Mouse (Mus musculus) heart, embryonic 15.5 days (tissue): ENCODE results near the gene Rusc1. TPM values are rescaled to one million over a fixed set of nuclear protein-coding genes. Genes with fewer than 3 reads are reported as not detected.

Experiments
- ATAC-seq: fragments of 200-750 bp; cut with Nextera tagmentation; replicated peaks from 2 replicates; pipeline ENCODE4 v1.8.0; 2017; ENCODE audit warnings: low read depth, moderate TSS enrichment; ENCODE audit not compliant: insufficient number of reproducible peaks, insufficient read depth, low FRiP score
- H3K27ac ChIP-seq: fragments of 300-500 bp; sonication (generic); 2 replicates; pipeline ENCODE4 v1.5.1; 2015; ENCODE audit warnings: mild to moderate bottlenecking, inconsistent platforms
- H3K27me3 ChIP-seq: fragments of 300-500 bp; sonication (generic); 2 replicates; pipeline ENCODE4 v1.6.1; 2015; ENCODE audit warnings: inconsistent platforms
- H3K36me3 ChIP-seq: fragments of 300-500 bp; sonication (generic); 2 replicates; pipeline ENCODE4 v1.6.1; 2015; ENCODE audit warnings: mild to moderate bottlenecking, inconsistent platforms
- H3K4me1 ChIP-seq: fragments of 300-500 bp; sonication (generic); replicated peaks from 2 replicates; pipeline ENCODE4 v1.6.1; 2015; ENCODE audit warnings: inconsistent platforms
- H3K4me2 ChIP-seq: fragments of 300-500 bp; sonication (generic); 2 replicates; pipeline ENCODE4 v1.6.1; 2015; ENCODE audit warnings: inconsistent platforms, mild to moderate bottlenecking, moderate library complexity
- H3K4me3 ChIP-seq: fragments of 300-500 bp; sonication (generic); 2 replicates; pipeline ENCODE4 v1.5.1; 2015; ENCODE audit warnings: mild to moderate bottlenecking, inconsistent platforms
- H3K9ac ChIP-seq: fragments of 300-500 bp; sonication (generic); 2 replicates; pipeline ENCODE4 v1.6.1; 2015; ENCODE audit warnings: mild to moderate bottlenecking, inconsistent platforms
- H3K9me3 ChIP-seq: fragments of 300-500 bp; sonication (generic); replicated peaks from 2 replicates; pipeline ENCODE4 v1.6.1; 2016; ENCODE audit warnings: inconsistent platforms
- WGBS: fragments of 180-500 bp; shearing (Covaris S2); methylation state at CpG from one replicate; pipeline ENCODE4 v1.1.7; 2015; ENCODE audit warnings: mixed read lengths; 5-methylcytosine and 5-hydroxymethylcytosine counted together
- polyA plus RNA-seq: library from polyadenylated mRNA; unstranded; fragments of >200 nt; fragmentation: Nextera tagmentation; extraction: Ambion mirVana; gene quantifications from 2 replicates; pipeline ENCODE4 v1.2.1, GENCODE M21; 2015

The Rusc1 gene
- 7.5 and 12.6 TPM in 2 replicates for polyA plus RNA-seq

DNA sequence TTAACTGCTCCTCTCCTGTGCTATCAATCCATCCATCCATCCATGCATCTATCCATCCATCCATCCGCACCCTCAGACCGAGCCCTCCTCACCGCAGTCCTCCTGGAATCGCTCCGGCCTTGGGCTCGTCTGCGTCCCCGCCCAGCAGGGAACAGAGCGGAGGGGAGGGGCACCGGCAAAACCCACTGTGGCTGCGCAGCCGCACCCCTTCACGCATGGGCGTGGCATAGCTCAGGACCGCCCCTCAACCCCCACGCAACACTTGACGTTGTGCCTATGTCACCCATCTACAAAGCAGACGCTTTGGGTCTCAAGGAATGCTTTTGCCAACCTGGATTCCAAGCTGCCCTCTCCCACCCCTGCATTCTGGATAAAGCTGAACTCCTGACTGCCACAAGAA, at the start of gene Rusc1:
TSS of gene Rusc1 (minus strand) at position 137 of the 400 bp plus-strand sequence.
- no peak within 1 kb of the TSS for H3K27ac ChIP-seq
- no peaks in the 10 kb centered on the region for H3K9me3 ChIP-seq
- peak; percentile 36 for ATAC-seq
- WGBS: 6% methylated on average over 18 of the region's 18 CpGs
- peak within 1 kb of the TSS; percentile 100 for H3K4me2 ChIP-seq
- H3K36me3 ChIP-seq: peaks cover 29% of the 10 kb centered on the region
- peak within 1 kb of the TSS; percentile 69 for H3K4me3 ChIP-seq
- peaks cover 34% of the 10 kb centered on the region for H3K4me1 ChIP-seq
- H3K27me3 ChIP-seq: peaks cover 27% of the 10 kb centered on the region
- H3K9ac ChIP-seq: peak within 1 kb of the TSS; percentile 30; the same call in 1 of the 2 replicates

DNA sequence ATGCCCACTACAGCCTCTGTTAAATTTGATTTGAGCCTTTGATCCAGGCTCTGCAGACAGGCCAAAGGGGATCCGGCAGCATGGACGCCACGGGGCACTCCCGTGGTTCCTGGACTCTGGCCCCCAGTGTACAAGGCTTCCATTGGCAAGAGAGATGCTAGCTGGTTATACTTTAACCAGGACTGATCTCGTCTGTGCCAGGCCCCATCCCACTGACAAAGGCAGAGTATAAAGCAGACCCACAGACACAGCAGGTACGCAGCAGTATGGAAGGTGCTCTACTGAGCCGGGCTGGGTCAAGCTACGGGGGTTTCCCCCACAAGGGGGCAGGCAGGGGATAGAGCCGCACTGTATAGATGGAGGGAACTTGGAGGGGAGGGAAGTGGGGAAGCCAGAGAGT, 43.3 kb upstream of the Rusc1 start:
- Histone ChIP-seq H3K36me3 (no peaks in the 10 kb centered on the region), H3K27ac (no peak overlapping the region), H3K4me3 (no peak overlapping the region), H3K9ac (no peak overlapping the region), H3K9me3 (no peaks in the 10 kb centered on the region), H3K4me2 (no peak overlapping the region), H3K4me1 (peaks cover 6% of the 10 kb centered on the region; the same call in 1 of the 2 replicates), H3K27me3 (peaks cover 9% of the 10 kb centered on the region; the same call in 1 of the 2 replicates)
- 38% methylated on average over 9 of the region's 9 CpGs for WGBS
- ATAC-seq: 0 out of 2 replicates have a peak, but pooled peaks have one; percentile 37

DNA sequence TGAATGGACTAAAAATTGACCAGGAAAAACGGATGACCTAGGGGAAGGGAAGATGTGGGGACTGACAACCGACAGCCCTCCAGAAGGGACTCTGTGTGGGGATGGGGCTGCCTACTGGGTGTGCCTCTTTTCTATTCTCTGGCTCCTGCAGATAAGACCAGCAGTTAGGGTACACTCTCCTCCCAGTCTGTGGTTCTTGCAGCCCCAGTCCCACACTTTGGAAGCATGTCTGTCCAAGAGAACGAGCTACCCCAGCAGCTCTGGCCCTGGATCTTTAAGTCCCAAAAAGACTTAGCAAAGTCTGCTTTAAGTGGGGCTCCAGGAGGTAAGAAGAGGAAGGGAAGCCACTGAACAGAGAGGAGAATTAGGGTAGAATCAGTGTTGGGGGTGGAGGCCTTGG, 42.8 kb upstream of the Rusc1 start, which contains the start of gene Pklr:
TSS of gene Pklr (plus strand) at position 185 of the 400 bp plus-strand sequence.
- H3K9me3 ChIP-seq: no peaks in the 10 kb centered on the region
- peaks cover 9% of the 10 kb centered on the region; the same call in 1 of the 2 replicates for H3K27me3 ChIP-seq
- no peak within 1 kb of the TSS for H3K4me2 ChIP-seq
- H3K4me1 ChIP-seq: peaks cover 6% of the 10 kb centered on the region; the same call in 1 of the 2 replicates
- no peaks in the 10 kb centered on the region for H3K36me3 ChIP-seq
- no peak for ATAC-seq
- no peak within 1 kb of the TSS for H3K9ac ChIP-seq
- WGBS: 50% methylated on average over 3 of the region's 3 CpGs
- H3K27ac ChIP-seq: no peak within 1 kb of the TSS
- H3K4me3 ChIP-seq: no peak within 1 kb of the TSS

DNA sequence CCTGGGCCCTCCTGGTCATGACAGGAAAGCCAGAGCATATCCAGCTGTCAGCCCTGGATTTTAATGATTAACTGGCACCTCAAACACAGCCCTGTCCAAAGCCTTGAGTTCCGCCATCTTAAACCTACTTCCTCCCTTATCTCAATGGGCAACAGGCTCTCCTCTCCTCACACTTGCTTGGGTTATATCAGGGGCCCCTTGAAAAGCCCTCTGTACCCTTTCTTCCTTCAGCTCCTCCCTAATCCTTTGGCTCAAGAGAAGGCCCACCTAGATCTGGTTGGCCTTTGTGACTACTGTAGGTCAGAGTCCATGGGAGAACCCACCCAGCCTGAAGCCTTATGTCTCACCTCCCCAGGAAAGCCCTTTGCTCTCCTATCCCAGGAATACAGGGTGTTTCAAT, 40.6 kb upstream of the Rusc1 start:
- no peaks in the 10 kb centered on the region for H3K36me3 ChIP-seq
- no peak overlapping the region for H3K9ac ChIP-seq
- peaks cover 6% of the 10 kb centered on the region; the same call in 1 of the 2 replicates for H3K4me1 ChIP-seq
- no peak overlapping the region for H3K27ac ChIP-seq
- H3K27me3 ChIP-seq: peaks cover 9% of the 10 kb centered on the region; the same call in 1 of the 2 replicates
- WGBS: 63% methylated on average over 1 of the region's 1 CpGs
- no peak overlapping the region for H3K4me3 ChIP-seq
- H3K9me3 ChIP-seq: no peaks in the 10 kb centered on the region
- H3K4me2 ChIP-seq: no peak overlapping the region
- ATAC-seq: no peak

DNA sequence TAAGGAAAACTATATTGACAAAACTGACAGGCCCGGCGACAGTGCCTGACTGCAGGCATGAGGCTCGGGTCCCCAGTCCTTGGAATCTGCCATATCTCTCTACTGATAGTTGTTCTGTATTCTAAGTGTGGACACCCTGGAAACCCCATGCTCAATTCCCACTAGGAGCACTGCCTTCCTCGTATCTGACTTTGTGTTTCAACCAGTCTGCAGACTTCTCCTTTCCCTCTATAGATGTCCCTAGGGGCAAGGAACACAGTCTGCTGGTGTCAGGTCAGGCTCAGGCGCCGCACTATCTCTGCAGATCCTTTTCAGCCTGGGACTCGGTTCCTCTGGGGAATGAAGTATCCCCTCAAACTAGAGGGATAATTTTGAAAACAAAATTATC, 39.9 kb upstream of the Rusc1 start:
- H3K9ac ChIP-seq: no peak overlapping the region
- no peak overlapping the region for H3K4me2 ChIP-seq
- WGBS: 58% methylated on average over 7 of the region's 7 CpGs
- H3K27ac ChIP-seq: no peak overlapping the region
- H3K4me1 ChIP-seq: peaks cover 6% of the 10 kb centered on the region; the same call in 1 of the 2 replicates
- ATAC-seq: no peak
- H3K27me3 ChIP-seq: peaks cover 9% of the 10 kb centered on the region; the same call in 1 of the 2 replicates
- H3K4me3 ChIP-seq: no peak overlapping the region
- H3K9me3 ChIP-seq: no peaks in the 10 kb centered on the region
- H3K36me3 ChIP-seq: no peaks in the 10 kb centered on the region

DNA sequence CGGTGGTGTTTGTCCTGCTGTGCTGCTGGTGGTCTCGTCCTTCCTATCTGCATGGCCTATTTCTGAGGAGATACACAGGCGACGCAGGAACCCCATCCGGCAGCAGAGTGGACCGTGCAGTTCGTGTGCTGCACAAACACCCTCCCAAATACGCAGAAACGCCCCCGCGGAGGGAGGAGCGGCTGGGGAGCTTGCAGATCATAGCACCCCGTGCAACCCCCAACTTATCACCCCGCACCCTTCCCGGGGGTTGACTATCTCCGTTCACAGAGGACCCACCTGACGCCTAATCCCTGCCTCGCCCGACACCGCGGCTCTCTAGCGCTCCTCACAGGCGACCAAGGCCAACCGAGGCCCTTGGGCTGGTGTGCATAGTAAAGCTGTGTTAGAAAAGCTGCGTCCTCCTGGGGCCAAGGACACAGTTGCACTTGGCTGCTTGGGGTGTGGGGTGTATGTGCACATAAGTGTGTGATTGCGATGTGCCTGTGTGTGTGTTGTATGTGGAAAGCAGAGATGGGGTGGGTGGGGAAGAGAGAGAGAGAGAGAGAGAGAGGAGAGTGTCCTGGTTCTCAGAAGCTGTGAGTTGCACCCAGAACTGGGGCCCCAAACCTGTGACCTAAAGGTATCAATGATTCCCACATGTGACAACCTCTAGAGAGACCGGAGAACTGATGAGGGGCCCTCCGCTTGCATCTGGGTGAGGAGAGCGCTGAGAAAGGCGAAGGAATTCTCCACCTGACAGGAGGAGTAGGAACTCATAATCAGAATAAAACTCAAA, 39.4 kb upstream of the Rusc1 start:
- no peak overlapping the region for H3K27ac ChIP-seq
- peak overlapping the region; percentile 25; the same call in 1 of the 2 replicates for H3K9ac ChIP-seq
- 13% methylated on average over 30 of the region's 30 CpGs for WGBS
- peaks cover 6% of the 10 kb centered on the region; the same call in 1 of the 2 replicates for H3K4me1 ChIP-seq
- peaks cover 9% of the 10 kb centered on the region; the same call in 1 of the 2 replicates for H3K27me3 ChIP-seq
- H3K36me3 ChIP-seq: no peaks in the 10 kb centered on the region
- peak overlapping the region; percentile 73 for H3K4me2 ChIP-seq
- no peak for ATAC-seq
- no peaks in the 10 kb centered on the region for H3K9me3 ChIP-seq
- peak overlapping the region; percentile 41 for H3K4me3 ChIP-seq

DNA sequence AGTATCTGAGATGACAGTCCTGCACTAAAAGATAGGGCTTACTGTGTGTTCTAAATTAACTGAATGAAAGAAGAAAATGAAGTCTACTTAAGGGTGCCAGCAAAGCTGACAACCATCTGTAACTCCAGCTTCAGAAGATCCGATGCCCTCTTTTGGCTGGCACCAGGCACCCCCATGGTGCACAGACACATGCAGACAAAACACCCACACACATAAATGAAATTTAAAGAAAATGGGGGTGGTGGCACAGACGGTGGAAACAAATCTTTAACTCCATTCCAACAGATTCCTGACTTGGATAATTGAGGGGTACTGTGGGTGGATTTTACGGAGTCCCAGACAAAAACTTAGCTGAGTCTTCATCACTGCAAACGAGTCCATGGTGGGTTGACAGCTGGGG, 38.7 kb upstream of the Rusc1 start:
- H3K9me3 ChIP-seq: no peaks in the 10 kb centered on the region

DNA sequence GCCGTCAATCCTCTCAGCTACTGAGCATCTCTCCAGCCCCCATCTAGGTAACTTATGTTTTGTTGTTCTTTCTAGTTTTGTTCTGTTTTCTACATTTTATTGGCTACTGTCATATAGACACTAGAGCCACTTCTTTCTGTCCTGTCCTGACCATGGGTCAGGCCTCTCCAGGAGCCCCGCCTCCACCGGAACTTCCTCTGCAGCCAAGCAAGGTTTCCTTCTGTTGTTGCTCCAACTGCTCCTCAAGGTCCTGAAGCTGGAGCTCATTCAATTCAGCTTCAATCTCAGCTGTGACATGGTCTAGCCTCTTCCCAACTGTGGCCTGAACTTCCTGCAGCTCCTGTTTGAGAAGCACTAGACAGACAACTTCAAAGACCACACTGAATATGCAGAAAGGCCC, 36.8 kb upstream of the Rusc1 start:
- 82% methylated on average over 3 of the region's 3 CpGs for WGBS
- no peak overlapping the region for H3K27ac ChIP-seq
- H3K9me3 ChIP-seq: no peaks in the 10 kb centered on the region
- ATAC-seq: no peak
- no peak overlapping the region for H3K4me3 ChIP-seq
- H3K36me3 ChIP-seq: no peaks in the 10 kb centered on the region
- no peak overlapping the region for H3K9ac ChIP-seq
- peaks cover 6% of the 10 kb centered on the region; the same call in 1 of the 2 replicates for H3K4me1 ChIP-seq
- no peaks in the 10 kb centered on the region for H3K27me3 ChIP-seq
- no peak overlapping the region for H3K4me2 ChIP-seq

More for the DNA sequence above, 38.7 kb upstream of the Rusc1 start:
- Histone ChIP-seq H3K27ac (no peak overlapping the region), H3K4me2 (peak overlapping the region; percentile 73), H3K4me3 (peak overlapping the region; percentile 41; the same call in 1 of the 2 replicates), H3K27me3 (peaks cover 9% of the 10 kb centered on the region; the same call in 1 of the 2 replicates), H3K9ac (no peak overlapping the region), H3K36me3 (no peaks in the 10 kb centered on the region), H3K4me1 (peaks cover 6% of the 10 kb centered on the region; the same call in 1 of the 2 replicates)
- no peak for ATAC-seq
- WGBS: 45% methylated on average over 4 of the region's 4 CpGs

DNA sequence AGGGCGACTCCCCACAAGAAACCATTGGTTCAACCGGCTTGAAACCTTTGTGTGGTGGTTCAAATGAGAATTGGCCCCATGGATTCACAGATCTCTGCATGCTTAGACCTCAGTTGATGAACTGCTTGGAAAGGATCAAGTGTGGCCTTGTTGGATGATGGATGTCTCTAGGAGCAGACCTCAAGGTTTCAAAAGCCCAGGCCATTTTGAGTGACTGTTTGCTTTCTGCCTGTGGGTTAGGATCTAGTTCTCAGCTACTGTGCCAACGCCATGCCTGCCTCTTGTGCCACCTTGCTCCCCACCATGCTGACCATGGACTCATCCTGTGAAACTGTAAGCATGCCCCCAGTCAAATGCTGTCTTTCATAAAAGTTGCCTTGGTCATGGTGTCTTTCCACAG, 32.9 kb upstream of the Rusc1 start:
- Histone ChIP-seq H3K27me3 (no peaks in the 10 kb centered on the region), H3K9ac (no peak overlapping the region), H3K4me1 (peaks cover 12% of the 10 kb centered on the region), H3K4me3 (no peak overlapping the region), H3K9me3 (no peaks in the 10 kb centered on the region), H3K27ac (no peak overlapping the region), H3K4me2 (no peak overlapping the region), H3K36me3 (no peaks in the 10 kb centered on the region)
- no peak for ATAC-seq
- 88% methylated on average over 3 of the region's 3 CpGs for WGBS

DNA sequence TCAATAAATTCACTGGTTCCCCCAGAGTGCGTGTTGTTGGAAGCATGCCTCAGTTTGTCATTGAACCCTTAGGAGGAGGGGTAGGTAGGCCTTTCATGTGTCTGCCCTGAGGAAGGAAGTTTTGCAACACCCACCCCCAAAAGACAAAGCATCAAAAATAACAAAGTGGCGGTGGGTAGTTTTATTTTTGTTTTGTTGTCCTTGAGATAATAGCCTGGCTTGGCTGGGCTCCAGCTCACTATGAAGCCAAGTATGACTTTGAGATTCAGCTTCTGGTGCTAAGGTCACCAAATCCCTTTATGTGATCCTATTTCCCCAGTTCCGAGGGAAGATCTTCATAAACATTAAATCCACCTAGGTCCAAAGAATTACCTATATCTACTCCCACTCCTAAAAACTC, 31.1 kb upstream of the Rusc1 start:
- no peak overlapping the region for H3K27ac ChIP-seq
- ATAC-seq: no peak
- H3K9me3 ChIP-seq: no peaks in the 10 kb centered on the region
- H3K36me3 ChIP-seq: no peaks in the 10 kb centered on the region
- H3K27me3 ChIP-seq: no peaks in the 10 kb centered on the region
- no peak overlapping the region for H3K4me3 ChIP-seq
- peaks cover 12% of the 10 kb centered on the region for H3K4me1 ChIP-seq
- H3K9ac ChIP-seq: no peak overlapping the region
- H3K4me2 ChIP-seq: no peak overlapping the region
- 37% methylated on average over 3 of the region's 3 CpGs for WGBS

DNA sequence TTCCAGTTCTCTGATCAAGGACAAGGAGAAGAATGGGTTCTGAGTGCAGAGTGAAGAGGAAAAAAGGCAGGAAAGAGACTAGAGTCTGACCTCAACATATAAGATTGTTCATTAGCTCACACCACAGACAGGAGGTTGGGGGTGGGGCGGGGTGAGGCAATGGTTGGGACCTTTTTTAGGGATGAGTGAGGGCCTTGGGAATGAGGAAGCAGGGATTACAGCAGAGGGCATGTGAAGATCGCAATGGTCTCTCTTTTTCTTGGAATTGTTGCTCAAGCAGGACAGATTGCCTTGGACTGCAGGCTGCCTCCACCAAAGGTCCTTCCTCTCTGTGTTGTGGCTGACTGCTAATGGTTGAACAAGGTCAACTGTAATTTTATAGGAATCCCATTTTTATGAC, 30.2 kb upstream of the Rusc1 start:
- Histone ChIP-seq H3K36me3 (no peaks in the 10 kb centered on the region), H3K9ac (no peak overlapping the region), H3K4me3 (no peak overlapping the region), H3K27me3 (no peaks in the 10 kb centered on the region; the same call in 1 of the 2 replicates), H3K27ac (no peak overlapping the region), H3K4me2 (no peak overlapping the region), H3K9me3 (no peaks in the 10 kb centered on the region), H3K4me1 (peaks cover 12% of the 10 kb centered on the region)
- no peak for ATAC-seq
- WGBS: 64% methylated on average over 2 of the region's 2 CpGs
